Mouse (Mus musculus) thymus, postnatal 10 days (tissue): ENCODE results near the gene Olfr472.
"Not testable (repeated sequence)": the region's sequence is repeated elsewhere in the genome, so short reads cannot be mapped to it uniquely, and the experiment has no call there.

Source experiments
- DNase-seq, 2 experiments: peaks; one replicate each; pipeline ENCODE4 v3.0.0; 2021; ENCODE audit warnings: low spot score in 2 of 2

Gene Olfr472

DNA sequence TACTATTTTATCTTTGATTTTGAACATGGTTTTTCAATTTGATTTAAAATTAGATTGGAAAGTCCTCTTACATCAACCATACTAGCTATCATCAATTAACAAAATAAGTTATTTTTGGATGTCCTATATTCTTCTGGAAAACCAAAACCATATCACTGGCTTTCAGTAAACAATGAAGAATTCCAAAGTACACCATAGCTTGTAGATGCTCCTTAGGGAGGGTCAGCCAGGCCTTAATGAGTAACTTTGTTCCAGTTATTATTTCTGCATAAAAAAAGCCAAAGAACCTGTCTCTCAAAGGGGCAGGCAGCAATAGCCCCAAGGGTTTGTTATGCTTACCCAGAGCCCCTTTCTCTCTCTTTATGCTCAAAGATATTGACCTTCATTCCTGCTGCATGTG is at the start of gene Olfr472:
Gene Olfr472 (plus strand): TSS at position 301 of the 400 bp plus-strand sequence.
- DNase-seq, result no peak

DNA sequence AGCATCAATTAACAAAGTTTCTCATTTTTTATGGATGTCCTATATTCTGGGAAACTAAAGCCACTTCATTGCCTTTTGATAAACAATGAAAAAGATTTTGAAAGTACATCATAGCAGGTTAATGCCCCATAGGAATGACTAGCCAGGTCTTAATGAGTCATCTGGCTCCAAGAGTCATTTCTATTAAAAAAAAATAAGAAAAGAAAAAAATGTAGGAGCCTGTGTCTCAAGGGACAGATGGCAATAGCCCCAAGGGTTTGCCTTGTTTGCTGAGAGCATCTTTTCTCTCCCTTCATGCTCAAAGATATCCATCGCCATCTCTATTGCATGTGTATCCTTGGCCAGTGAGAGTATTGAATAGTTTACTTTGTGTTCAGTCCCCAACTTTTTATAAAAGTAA is 32.4 kb downstream of the Olfr472 start, which contains the start of gene Olfr473:
Gene Olfr473 (plus strand): TSS at position 301 of the 400 bp plus-strand sequence.
- no peak for DNase-seq

DNA sequence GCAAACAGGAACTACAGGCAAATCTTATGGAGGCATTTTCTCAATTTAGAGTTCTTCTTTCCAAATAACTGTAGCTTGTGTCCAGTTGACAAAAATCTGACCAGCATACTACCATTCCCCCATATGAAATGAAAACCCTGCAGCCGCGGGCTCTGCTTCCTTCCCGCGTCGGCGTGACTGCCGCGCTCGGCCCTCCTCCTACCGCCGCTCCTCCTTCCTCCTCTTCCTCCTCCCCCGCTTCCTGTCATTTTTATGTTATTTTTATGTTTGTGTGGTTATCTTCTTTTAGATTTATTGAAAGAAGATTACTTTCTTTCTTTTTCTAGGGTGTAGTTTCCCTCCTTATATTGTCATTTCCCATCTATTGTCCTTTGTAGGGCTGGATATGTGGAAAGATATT is 54.8 kb downstream of the Olfr472 start:
- DNase-seq, result not testable (repeated sequence)

DNA sequence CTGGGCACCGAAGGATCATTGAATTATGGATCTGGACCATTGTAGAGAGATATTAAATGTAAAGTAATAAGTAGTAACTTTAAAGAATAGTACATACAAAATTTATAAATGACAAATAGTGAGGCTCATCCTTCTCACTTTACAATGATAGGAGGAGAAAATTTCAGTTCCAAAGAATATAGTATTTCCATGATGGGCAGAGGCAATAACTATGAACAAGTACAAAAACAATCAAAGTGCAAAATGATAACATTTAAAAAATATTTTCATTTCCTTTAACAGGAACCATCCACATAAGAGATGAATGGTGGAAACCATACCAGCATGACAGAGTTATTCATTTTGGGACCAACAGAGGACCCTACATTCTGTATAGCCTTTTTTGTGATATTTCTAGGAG is 56.6 kb downstream of the Olfr472 start, which contains the start of gene Olfr474:
Gene Olfr474 (plus strand): TSS at position 301 of the 400 bp plus-strand sequence.
- no peak for DNase-seq
